Mouse (Mus musculus): ENCODE data around the gene AW011738.

- TF ChIP-seq CTCF (conservative IDR thresholded peaks at IDR 0.05; ENCODE audit: low read length) (no peak), POU5F1 (IDR thresholded peaks at IDR 0.05; ENCODE audit: borderline replicate concordance, low read length) (no peak), NANOG (IDR thresholded peaks at IDR 0.05; ENCODE audit: borderline replicate concordance, low read length) (no peak)
These were observed 48.3 kb upstream of the AW011738 start for GRCm38 (mm10) chr4:156154771-156155170.

Measured in E14TG2a.4 (cell line).